Mouse (Mus musculus) bone marrow, adult 2 months (tissue): ENCODE data around the gene Moxd1. TPM values are rescaled to one million over a fixed set of nuclear protein-coding genes. Genes with fewer than 3 reads are reported as not detected.

Source experiments
- H3K27ac ChIP-seq: fragments of 200-500 bp; 2 replicates; pipeline ENCODE4 v1.5.1; 2012; ENCODE audit warnings: low read depth, mild to moderate bottlenecking, control low read depth, inconsistent platforms, low read length; ENCODE audit not compliant: control insufficient read depth, poor library complexity, insufficient read depth
- H3K4me1 ChIP-seq: fragments of 200-500 bp; 2 replicates; pipeline ENCODE4 v1.6.1; 2011; ENCODE audit warnings: low read length; ENCODE audit not compliant: control insufficient read depth, insufficient read depth
- H3K4me3 ChIP-seq: fragments of 200-500 bp; replicated peaks from 2 replicates; pipeline ENCODE3; 2011; ENCODE audit warnings: mild to moderate bottlenecking, low read depth, low read length, control low read depth; ENCODE audit not compliant: control insufficient read depth
- CTCF ChIP-seq: fragments of 200-500 bp; IDR thresholded peaks from 2 replicates; pipeline ENCODE4 v1.5.1; 2011; ENCODE audit warnings: low read length, control low read depth; ENCODE audit not compliant: control insufficient read depth, insufficient read depth
- POLR2A ChIP-seq: fragments of 200-500 bp; IDR thresholded peaks from 2 replicates; pipeline ENCODE4 v1.6.1; 2011; ENCODE audit warnings: low read depth, mild to moderate bottlenecking, control low read depth, low read length, borderline replicate concordance; ENCODE audit not compliant: control insufficient read depth
- WGBS: fragments of 180-500 bp; shearing (Covaris S2); methylation state at CpG from one replicate; pipeline ENCODE4 v1.1.7; 2018; 5-methylcytosine and 5-hydroxymethylcytosine counted together
- polyA plus RNA-seq: library from polyadenylated mRNA; stranded (reverse); fragments of >200 nt; gene quantifications from 2 replicates; pipeline ENCODE4 v1.2.4, GENCODE M21; 2011; ENCODE audit warnings: low replicate concordance; ENCODE audit not compliant: missing spikeins, insufficient read depth, insufficient read length

Moxd1 gene
- not detected in 2 replicates for polyA plus RNA-seq

GRCm38 (mm10) chr10:24223449-24224143 is at the start of gene Moxd1:
TSS of gene Moxd1 (plus strand) at chr10:24223517.
- Histone ChIP-seq H3K4me3 (no peak within 1 kb of the TSS), H3K27ac (no peak within 1 kb of the TSS), H3K4me1 (no peaks in the 10 kb centered on the region)
- WGBS, result 3% methylated on average over 56 of the region's 56 CpGs
- TF ChIP-seq CTCF, result no peak
- no peak for TF ChIP-seq POLR2A

GRCm38 (mm10) chr10:24190392-24190791 is 32.9 kb upstream of the Moxd1 start:
- Histone ChIP-seq H3K4me1 (no peaks in the 10 kb centered on the region), H3K27ac (no peak overlapping the region), H3K4me3 (no peak overlapping the region)
- TF ChIP-seq POLR2A, result no peak
- no peak for TF ChIP-seq CTCF
- 76% methylated on average over 7 of the region's 7 CpGs for WGBS

- Histone ChIP-seq H3K27ac (no peak overlapping the region), H3K4me1 (no peaks in the 10 kb centered on the region), H3K4me3 (no peak overlapping the region)
- TF ChIP-seq CTCF, result no peak
- TF ChIP-seq POLR2A, result no peak
- WGBS, result 79% methylated on average over 1 of the region's 1 CpGs
Observed at GRCm38 (mm10) chr10:24191977-24192376, 31.3 kb upstream of the Moxd1 start.

DNA sequence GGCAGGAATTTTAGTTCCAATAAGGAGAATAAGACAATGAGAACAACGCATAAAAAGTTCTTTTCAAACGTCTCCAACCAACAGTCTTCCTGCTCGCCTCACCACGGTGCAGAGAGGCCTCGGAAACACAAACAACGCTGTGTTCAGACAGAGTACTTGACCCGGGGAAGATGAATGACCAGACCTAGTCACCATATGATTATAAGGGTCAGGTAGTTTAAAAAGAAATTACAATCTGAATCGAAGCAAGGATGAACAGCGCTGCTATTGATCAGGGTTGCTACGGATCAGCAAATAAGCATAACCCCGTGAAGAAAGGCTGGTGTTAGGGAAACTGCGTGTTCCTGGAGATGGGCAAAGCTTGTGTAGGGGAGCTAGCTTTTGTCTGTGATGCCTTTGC is 24.0 kb upstream of the Moxd1 start:
- no peaks in the 10 kb centered on the region for H3K4me1 ChIP-seq
- no peak overlapping the region for H3K4me3 ChIP-seq
- TF ChIP-seq POLR2A (no peak), CTCF (no peak)
- no peak overlapping the region for H3K27ac ChIP-seq
- WGBS, result 79% methylated on average over 12 of the region's 12 CpGs

DNA sequence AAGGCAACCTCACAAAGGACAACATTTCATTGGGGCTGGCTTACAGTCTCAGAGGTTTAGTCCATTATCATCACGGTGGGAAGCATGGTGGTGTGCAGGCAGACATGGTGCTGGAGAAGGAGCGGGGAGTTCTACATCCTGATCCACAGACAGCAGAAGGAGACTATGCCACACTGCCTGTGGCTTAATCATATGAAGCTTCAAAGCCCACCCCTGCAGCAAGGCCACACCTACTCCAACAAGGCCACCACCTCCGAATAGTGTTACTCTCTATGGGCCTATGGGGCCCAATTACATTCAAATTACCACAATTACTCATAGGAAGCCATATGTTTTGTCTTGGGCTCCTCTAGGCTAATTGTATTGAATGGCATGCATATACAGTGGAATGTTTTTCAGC is 23.2 kb upstream of the Moxd1 start:
- Histone ChIP-seq H3K4me3 (no peak overlapping the region), H3K4me1 (no peaks in the 10 kb centered on the region), H3K27ac (no peak overlapping the region)
- WGBS, result 82% methylated on average over 3 of the region's 3 CpGs
- TF ChIP-seq CTCF, result no peak
- no peak for TF ChIP-seq POLR2A

- WGBS, result 58% methylated on average over 6 of the region's 6 CpGs
- H3K27ac ChIP-seq, result no peak overlapping the region
- H3K4me3 ChIP-seq, result no peak overlapping the region
- TF ChIP-seq POLR2A, result no peak
- TF ChIP-seq CTCF, result no peak
- no peaks in the 10 kb centered on the region for H3K4me1 ChIP-seq
Observed at GRCm38 (mm10) chr10:24210075-24210474, 13.2 kb upstream of the Moxd1 start.

DNA sequence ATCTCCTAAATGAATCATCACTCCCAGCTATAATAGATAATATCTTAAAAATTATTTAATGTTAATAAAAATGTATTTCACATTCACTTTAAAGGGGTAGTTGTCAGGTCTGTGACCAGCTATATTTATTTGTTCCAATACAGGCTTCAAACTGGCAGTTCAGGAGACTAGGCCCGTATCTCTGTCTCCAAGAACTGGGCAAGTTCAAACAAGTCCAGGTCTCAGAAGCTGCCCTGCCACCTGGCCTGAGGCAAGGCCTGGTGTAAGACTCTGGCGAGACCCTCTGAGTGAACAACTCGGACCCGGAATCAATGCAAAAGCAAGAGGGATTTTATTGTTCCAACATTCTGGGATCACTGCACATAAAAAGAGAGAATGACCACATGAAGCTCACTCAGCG is 10.0 kb upstream of the Moxd1 start:
- WGBS, result 81% methylated on average over 5 of the region's 5 CpGs
- Histone ChIP-seq H3K4me3 (no peak overlapping the region), H3K4me1 (no peaks in the 10 kb centered on the region), H3K27ac (no peak overlapping the region)
- TF ChIP-seq CTCF (no peak), POLR2A (no peak)

- H3K4me1 ChIP-seq, result no peaks in the 10 kb centered on the region
- no peak overlapping the region for H3K27ac ChIP-seq
- WGBS, result 34% methylated on average over 6 of the region's 6 CpGs
- H3K4me3 ChIP-seq, result no peak overlapping the region
- TF ChIP-seq CTCF (no peak), POLR2A (no peak)
Observed at GRCm38 (mm10) chr10:24217558-24218268, 5.6 kb upstream of the Moxd1 start.

- Histone ChIP-seq H3K4me3 (no peak overlapping the region), H3K27ac (no peak overlapping the region), H3K4me1 (no peaks in the 10 kb centered on the region)
- TF ChIP-seq POLR2A (no peak), CTCF (no peak)
- 77% methylated on average over 5 of the region's 5 CpGs for WGBS
Observed at GRCm38 (mm10) chr10:24220931-24221330, 2.4 kb upstream of the Moxd1 start.
